Mouse (Mus musculus) erythroblast, embryonic 14.5 days (primary cell): ENCODE results near the gene Rala.

Source experiments
- GATA1 ChIP-seq: IDR thresholded peaks from 2 replicates; pipeline ENCODE4 v1.6.1; 2012; ENCODE audit warnings: low read length, inconsistent platforms, mixed read lengths
- TAL1 ChIP-seq: IDR thresholded peaks from 3 replicates; pipeline ENCODE4 v1.6.1; 2012; ENCODE audit warnings: low read length, inconsistent platforms, mixed read lengths

DNA sequence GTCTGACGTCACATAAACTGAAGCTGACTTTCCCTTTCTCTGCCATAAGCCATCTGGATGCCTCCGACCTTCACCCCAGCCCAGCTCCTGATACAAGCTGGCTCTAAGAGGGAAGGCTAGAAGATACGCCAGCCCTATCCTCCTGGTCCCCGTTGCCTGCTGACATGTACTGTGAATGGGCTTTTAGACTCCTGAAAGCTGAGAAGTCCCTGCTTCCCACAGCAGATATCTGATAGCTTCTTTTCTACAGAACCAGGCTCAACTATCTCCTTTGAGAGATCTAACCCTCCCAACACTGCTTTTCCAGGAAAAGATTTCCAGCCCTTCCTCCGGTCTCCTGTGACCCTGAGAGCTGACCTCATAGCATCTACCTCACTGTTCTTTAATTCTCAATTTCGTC, 89.3 kb downstream of the Rala start:
- no peak for TF ChIP-seq GATA1
- TF ChIP-seq TAL1 = no peak
